Mouse (Mus musculus): ENCODE data around the gene Igll1.

Igll1 gene

GRCm38 (mm10) chr16:16863978-16864377, at the start of gene Igll1:
Gene Igll1, minus strand, starts transcription at chr16:16863985.
- 76% methylated on average over 2 of the region's 2 CpGs for WGBS

- 57% methylated on average over 1 of the region's 1 CpGs for WGBS
These were observed 49.7 kb upstream of the Igll1 start for GRCm38 (mm10) chr16:16913440-16913839.

GRCm38 (mm10) chr16:16911641-16912597, 48.1 kb upstream of the Igll1 start:
- 33% methylated on average over 13 of the region's 13 CpGs for WGBS

- 63% methylated on average over 6 of the region's 6 CpGs for WGBS
These were observed 44.0 kb upstream of the Igll1 start for GRCm38 (mm10) chr16:16907799-16908198.

DNA sequence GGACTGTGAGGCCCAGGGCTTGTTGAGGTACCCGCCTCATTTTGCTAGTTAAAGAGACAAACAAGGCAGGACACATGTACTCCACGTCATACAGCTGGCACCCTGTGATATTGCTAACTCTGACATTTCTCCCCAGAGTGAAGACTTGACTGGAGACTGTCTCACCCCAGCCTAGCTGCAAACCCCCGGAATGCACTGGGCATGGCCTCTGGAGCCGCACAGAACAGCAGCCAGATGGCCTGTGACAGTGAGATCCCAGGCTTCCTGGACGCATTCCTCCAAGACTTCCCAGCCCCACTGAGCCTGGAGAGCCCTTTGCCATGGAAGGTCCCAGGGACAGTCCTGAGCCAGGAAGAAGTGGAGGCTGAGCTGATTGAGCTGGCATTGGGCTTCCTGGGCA, 39.4 kb upstream of the Igll1 start:
- WGBS = 82% methylated on average over 5 of the region's 5 CpGs

GRCm38 (mm10) chr16:16902329-16902728, 38.5 kb upstream of the Igll1 start:
- 66% methylated on average over 4 of the region's 4 CpGs for WGBS

GRCm38 (mm10) chr16:16897056-16897584, 33.3 kb upstream of the Igll1 start:
- 19% methylated on average over 10 of the region's 10 CpGs for whole genome bisulfite sequencing

GRCm38 (mm10) chr16:16896382-16897055, 32.7 kb upstream of the Igll1 start, which contains the start of gene Ppm1f:
Gene Ppm1f, plus strand, starts transcription at chr16:16896469.
- under 1% methylated on average over 29 of the region's 29 CpGs for WGBS

DNA sequence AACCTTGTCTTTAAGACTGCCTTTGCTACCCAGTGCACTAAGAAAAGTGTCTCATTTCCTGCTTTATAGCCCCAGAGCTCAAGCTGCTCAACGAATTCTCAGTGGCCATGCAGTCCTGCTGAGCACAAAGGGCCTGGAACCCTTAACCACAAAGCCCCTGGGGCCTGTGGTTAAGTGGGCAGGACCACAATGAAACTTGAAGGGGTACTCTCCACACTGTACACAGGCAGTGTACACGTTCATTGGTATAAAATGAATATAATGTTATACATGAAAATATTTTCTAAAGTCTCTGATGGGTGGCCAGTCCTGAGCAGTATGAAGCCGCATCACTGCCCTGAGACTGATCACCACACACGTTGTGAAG, 32.2 kb upstream of the Igll1 start:
- WGBS = 13% methylated on average over 4 of the region's 4 CpGs

DNA sequence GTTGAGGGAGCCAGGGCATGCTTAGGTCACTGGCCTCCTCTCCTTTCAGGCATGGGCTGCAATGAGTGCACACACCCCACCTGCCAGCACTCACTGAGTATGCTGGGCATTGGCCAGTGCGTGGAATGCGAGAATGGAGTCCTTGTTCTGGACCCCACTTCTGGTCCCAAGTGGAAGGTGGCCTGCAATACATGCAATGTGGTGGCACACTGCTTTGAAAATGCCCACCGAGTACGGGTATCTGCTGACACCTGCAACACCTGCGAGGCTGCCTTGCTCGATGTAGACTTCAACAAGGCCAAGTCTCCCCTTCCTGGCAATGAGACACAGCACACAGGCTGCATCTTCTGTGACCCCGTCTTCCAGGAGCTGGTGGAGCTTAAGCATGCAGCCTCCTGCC, 28.6 kb upstream of the Igll1 start:
- 93% methylated on average over 7 of the region's 7 CpGs for WGBS

DNA sequence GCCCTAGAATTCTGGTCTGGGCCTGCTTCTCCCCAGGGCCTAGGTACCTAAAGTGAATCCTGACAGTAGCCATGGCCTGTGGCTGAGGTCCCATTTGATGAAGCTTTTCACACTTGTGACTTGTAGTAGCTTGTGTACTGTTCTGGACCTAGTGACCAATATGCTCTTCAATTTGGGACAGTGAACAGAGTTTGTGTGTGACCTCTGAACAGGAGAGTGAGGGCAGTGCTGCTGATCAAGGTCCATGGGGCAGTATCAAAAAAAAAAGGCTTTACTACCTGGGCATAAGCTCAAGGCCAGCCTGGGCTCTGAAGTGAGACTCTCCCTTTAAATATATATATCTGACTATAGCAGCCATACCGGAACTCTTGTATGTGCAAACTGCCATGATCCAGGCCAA, 24.6 kb upstream of the Igll1 start:
- WGBS = 90% methylated on average over 1 of the region's 1 CpGs

- WGBS = 86% methylated on average over 5 of the region's 5 CpGs
These were observed 15.2 kb upstream of the Igll1 start for GRCm38 (mm10) chr16:16879025-16879424.

GRCm38 (mm10) chr16:16870617-16871331, 7.0 kb upstream of the Igll1 start, which contains the start of the genes Top3b and Vpreb1:
Gene Top3b, plus strand, starts transcription at chr16:16870736.
Gene Vpreb1, minus strand, starts transcription at chr16:16870843.
- under 1% methylated on average over 48 of the region's 49 CpGs for WGBS

- 35% methylated on average over 7 of the region's 7 CpGs for WGBS
These were observed 6.4 kb upstream of the Igll1 start for GRCm38 (mm10) chr16:16870241-16870616.

GRCm38 (mm10) chr16:16865696-16866561, 2.1 kb upstream of the Igll1 start:
- 51% methylated on average over 4 of the region's 5 CpGs for WGBS

GRCm38 (mm10) chr16:16862288-16862687, 1.5 kb downstream of the Igll1 start:
- 72% methylated on average over 3 of the region's 3 CpGs for WGBS

DNA sequence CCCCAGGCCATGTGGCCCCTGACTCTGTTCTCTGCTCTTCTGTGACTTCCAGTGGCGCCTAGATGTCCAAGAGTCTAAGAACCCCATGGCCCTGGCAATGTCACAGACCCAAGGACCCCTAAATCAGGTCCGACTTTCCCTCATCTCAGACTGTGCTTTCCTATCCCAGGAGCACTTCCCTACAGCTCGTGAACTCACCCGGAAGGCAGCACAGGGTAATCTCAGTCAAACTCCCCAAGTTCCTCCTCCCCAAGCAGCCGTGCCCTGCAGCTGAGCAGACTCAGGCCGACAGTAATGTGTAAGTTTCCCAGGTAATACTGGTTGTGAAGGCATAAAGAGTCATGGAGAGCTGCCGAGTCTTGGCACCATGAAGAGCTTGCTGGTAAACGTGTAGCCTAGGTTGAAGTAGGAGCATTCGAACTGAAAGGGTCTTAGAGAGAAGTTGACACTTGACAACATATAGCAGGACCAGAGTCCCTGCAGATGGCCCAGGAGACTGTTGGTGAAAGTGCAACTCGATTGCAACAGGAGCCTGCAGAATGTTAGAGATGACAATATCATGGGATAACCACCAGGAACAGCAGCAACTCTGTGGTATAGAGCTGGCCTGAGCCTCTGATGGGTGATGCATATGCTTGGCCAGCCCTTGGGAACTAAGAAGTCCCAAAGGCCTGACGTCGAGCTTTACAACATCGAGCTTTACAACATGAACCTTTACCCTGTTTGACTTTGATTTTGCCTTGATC, 6.9 kb downstream of the Igll1 start:
- 88% methylated on average over 13 of the region's 13 CpGs for WGBS

DNA sequence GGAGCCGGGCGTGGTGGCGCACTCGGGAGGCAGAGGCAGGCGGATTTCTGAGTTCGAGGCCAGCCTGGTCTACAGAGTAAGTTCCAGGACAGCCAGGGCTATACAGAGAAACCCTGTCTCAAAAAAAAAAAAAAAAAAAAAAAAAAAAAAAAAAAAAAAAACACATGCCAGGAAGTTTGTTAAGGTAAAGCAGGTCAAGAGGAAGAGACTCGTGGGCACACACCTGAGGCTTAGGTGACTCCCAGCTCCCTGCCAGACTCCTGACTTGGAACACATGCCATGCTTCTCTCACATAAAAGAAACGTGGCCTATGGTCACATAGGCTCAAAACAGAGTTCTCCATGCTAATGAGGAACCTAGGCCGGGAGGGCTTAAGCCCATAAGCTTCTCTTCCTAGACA, 7.7 kb downstream of the Igll1 start:
- WGBS = 68% methylated on average over 9 of the region's 9 CpGs

- WGBS = 88% methylated on average over 1 of the region's 1 CpGs
These were observed 8.2 kb downstream of the Igll1 start for GRCm38 (mm10) chr16:16855541-16855940.

- 23% methylated on average over 6 of the region's 6 CpGs for WGBS
These were observed 8.9 kb downstream of the Igll1 start for GRCm38 (mm10) chr16:16854836-16855235.

Measured in cerebral cortex, adult 2 months (tissue).